Comparison of ENCODE assay signal across 26 mouse cellular contexts in genomic region chr7:103812174-103812573, GRCm38 (mm10). TPM values are rescaled to one million over a fixed set of nuclear protein-coding genes. Genes with fewer than 3 reads are reported as not detected.
DNase-seq lines count a peak whose midpoint lies in the region; ATAC-seq and TF ChIP-seq lines count a peak whose summit lies in the region.
"Had no signal": no experiment of that assay in that cellular context is flagged by ENCODE, and none has a peak within 500 bp of the region (broad histone marks: within the 10 kb centered on the region; RNA-seq: fewer than 3 reads in every experiment).

No protein-coding gene starts in this region.

- ATAC-seq in CD4-positive, CD25-positive, alpha-beta regulatory T cell, adult 4 months = no peak
- ATAC-seq in liver, embryonic 12.5 days = peak; percentile 5; the same call in 1 of the 2 replicates
- ATAC-seq in megakaryocyte progenitor cell, adult 5-6 weeks (replicated peaks; ENCODE audit: poor library complexity) = peak; percentile 62
- no peak for ATAC-seq in stomach, postnatal 0 days (ENCODE audit: low FRiP score, low TSS enrichment)
- no peak for ATAC-seq in intestine, embryonic 16.5 days
- ATAC-seq: forebrain, embryonic 15.5 days; inflammation-experienced regulatory T-cells, adult 6 months had no signal

- no peak for TF ChIP-seq CTCF in stomach, postnatal 0 days (IDR thresholded peaks at IDR 0.05; ENCODE audit: low read depth)

- peak overlapping the region; percentile 99 for H3K27ac ChIP-seq in liver, embryonic 12.5 days
- H3K27ac ChIP-seq in stomach, postnatal 0 days (replicated peaks) = no peak overlapping the region
- H3K27ac ChIP-seq in intestine, embryonic 16.5 days (ENCODE audit: low read length) = no peak overlapping the region
- H3K27ac ChIP-seq: forebrain, embryonic 15.5 days; hindbrain, embryonic 12.5 days; macrophage; neural tube, embryonic 15.5 days; stomach, embryonic 15.5 days had no signal

- no peaks in the 10 kb centered on the region for H3K36me3 ChIP-seq in liver, embryonic 12.5 days
- no peaks in the 10 kb centered on the region for H3K36me3 ChIP-seq in stomach, postnatal 0 days (ENCODE audit: control insufficient read depth, insufficient read depth, low read length)
- no peaks in the 10 kb centered on the region for H3K36me3 ChIP-seq in intestine, embryonic 16.5 days (ENCODE audit: control insufficient read depth, insufficient read depth, low read length)
- H3K36me3 ChIP-seq: forebrain, embryonic 15.5 days; hindbrain, embryonic 12.5 days; neural tube, embryonic 15.5 days; stomach, embryonic 15.5 days had no signal

- DNase-seq in CD4-positive, CD25-positive, alpha-beta regulatory T cell, adult 2 months (ENCODE audit: low read depth, low spot score) = peak; percentile 14
- peak; percentile 72 for DNase-seq in c-Kit-negative CD71-positive TER-119-positive erythroid progenitor cells, embryonic 14.5 days (ENCODE audit: low read depth, low spot score)
- no peak for DNase-seq in lung, postnatal 14 days
- DNase-seq in stomach, postnatal 0 days (ENCODE audit: low spot score) = no peak
- DNase-seq: adrenal gland, postnatal 36 days; cerebellum, postnatal 10 days; kidney, adult 9 months; kidney, postnatal 4 days; lung, adult 18-20 months; midbrain, embryonic 14.5 days had no signal

- H3K27me3 ChIP-seq in liver, embryonic 12.5 days (replicated peaks) = no peaks in the 10 kb centered on the region
- no peaks in the 10 kb centered on the region for H3K27me3 ChIP-seq in stomach, postnatal 0 days (ENCODE audit: control insufficient read depth, insufficient read depth, low read length)
- H3K27me3 ChIP-seq in intestine, embryonic 16.5 days (replicated peaks; ENCODE audit: control insufficient read depth, insufficient read depth, low read length) = no peaks in the 10 kb centered on the region
- H3K27me3 ChIP-seq: forebrain, embryonic 15.5 days; hindbrain, embryonic 12.5 days; neural tube, embryonic 15.5 days; stomach, embryonic 15.5 days had no signal

- H3K9me3 ChIP-seq in liver, embryonic 12.5 days (replicated peaks) = no peaks in the 10 kb centered on the region
- H3K9me3 ChIP-seq in stomach, postnatal 0 days (ENCODE audit: control insufficient read depth, low read length) = no peaks in the 10 kb centered on the region
- no peaks in the 10 kb centered on the region for H3K9me3 ChIP-seq in intestine, embryonic 16.5 days (ENCODE audit: control insufficient read depth, low read length)
- H3K9me3 ChIP-seq: forebrain, embryonic 15.5 days; hindbrain, embryonic 12.5 days; neural tube, embryonic 15.5 days; stomach, embryonic 15.5 days had no signal

- no peak for TF ChIP-seq EP300 in stomach, postnatal 0 days (optimal IDR thresholded peaks at IDR 0.05)

- H3K4me2 ChIP-seq in liver, embryonic 12.5 days = peak overlapping the region; percentile 63
- no peak overlapping the region for H3K4me2 ChIP-seq in stomach, postnatal 0 days (replicated peaks; ENCODE audit: low read depth)
- no peak overlapping the region for H3K4me2 ChIP-seq in intestine, embryonic 16.5 days (ENCODE audit: low read depth, low read length)
- H3K4me2 ChIP-seq: forebrain, embryonic 15.5 days; hindbrain, embryonic 12.5 days; neural tube, embryonic 15.5 days; stomach, embryonic 15.5 days had no signal

- peak overlapping the region; percentile 78 for H3K9ac ChIP-seq in liver, embryonic 12.5 days
- no peak overlapping the region for H3K9ac ChIP-seq in stomach, postnatal 0 days (ENCODE audit: low read length)
- no peak overlapping the region for H3K9ac ChIP-seq in intestine, embryonic 16.5 days (ENCODE audit: low read depth, low read length)
- H3K9ac ChIP-seq: forebrain, embryonic 15.5 days; hindbrain, embryonic 12.5 days; neural tube, embryonic 15.5 days; stomach, embryonic 15.5 days had no signal

- 9% methylated on average over 1 of the region's 1 CpGs for WGBS in liver, embryonic 12.5 days (ENCODE audit: insufficient replicate concordance)
- WGBS in stomach, postnatal 0 days = 58% methylated on average over 1 of the region's 1 CpGs
- 59% methylated on average over 1 of the region's 1 CpGs for WGBS in intestine, embryonic 16.5 days

- peak overlapping the region; percentile 63 for H3K4me3 ChIP-seq in liver, embryonic 12.5 days
- H3K4me3 ChIP-seq in stomach, postnatal 0 days (ENCODE audit: low read depth, low read length) = no peak overlapping the region
- H3K4me3 ChIP-seq in intestine, embryonic 16.5 days (ENCODE audit: low read length) = no peak overlapping the region
- H3K4me3 ChIP-seq: forebrain, embryonic 15.5 days; hindbrain, embryonic 12.5 days; myocyte; neural tube, embryonic 15.5 days; stomach, embryonic 15.5 days had no signal

- peaks cover 50% of the 10 kb centered on the region for H3K4me1 ChIP-seq in liver, embryonic 12.5 days
- H3K4me1 ChIP-seq in stomach, postnatal 0 days (replicated peaks; ENCODE audit: control insufficient read depth, insufficient read depth) = no peaks in the 10 kb centered on the region
- no peaks in the 10 kb centered on the region for H3K4me1 ChIP-seq in intestine, embryonic 16.5 days (ENCODE audit: control insufficient read depth, insufficient read depth, low read length)
- H3K4me1 ChIP-seq: forebrain, embryonic 15.5 days; hindbrain, embryonic 12.5 days; neural tube, embryonic 15.5 days; stomach, embryonic 15.5 days had no signal

RNA-seq across cellular contexts. Expression of gene Hbb-bt, which starts 1.6 kb away (rescaled TPM):
- polyA plus RNA-seq in CD4-positive, CD25-positive, alpha-beta regulatory T cell, adult 4 months (2017; shearing (Covaris generic)) = 1 to 10 TPM in 1 of 2 experiments, not detected in 1; 2.4 TPM
- 37,996 and 38,837 TPM in 2 replicates for polyA plus RNA-seq in liver, embryonic 12.5 days (2016; fragmentation: Nextera tagmentation; extraction: Ambion mirVana)
- total RNA-seq in megakaryocyte progenitor cell, adult 5-6 weeks (2015) = 16.9 and 36.5 TPM in 2 replicates
- total RNA-seq in megakaryocyte progenitor cell, adult 5-6 weeks (2017) = 0.71 and 3.5 TPM in 2 replicates
- 137 and 177 TPM in 2 replicates for polyA plus RNA-seq in stomach, postnatal 0 days (2015; fragmentation: Nextera tagmentation; extraction: Ambion mirVana)
- 1,955 and 2,476 TPM in 2 replicates for polyA plus RNA-seq in intestine, embryonic 16.5 days (2015; fragmentation: Nextera tagmentation; extraction: Ambion mirVana)
- polyA plus RNA-seq: macrophage, myocyte had no signal

RNA-seq across cellular contexts. Expression of gene Hbb-bs, which starts 15.7 kb away (rescaled TPM):
- polyA plus RNA-seq in CD4-positive, CD25-positive, alpha-beta regulatory T cell, adult 4 months (2017; shearing (Covaris generic)) = 1 to 10 TPM; 3.4 to 7.7 TPM
- 70,723 and 73,152 TPM in 2 replicates for polyA plus RNA-seq in liver, embryonic 12.5 days (2016; fragmentation: Nextera tagmentation; extraction: Ambion mirVana)
- 25.1 and 66.9 TPM in 2 replicates for total RNA-seq in megakaryocyte progenitor cell, adult 5-6 weeks (2015)
- total RNA-seq in megakaryocyte progenitor cell, adult 5-6 weeks (2017) = 7.5 and 24.0 TPM in 2 replicates
- 597 and 747 TPM in 2 replicates for polyA plus RNA-seq in stomach, postnatal 0 days (2015; fragmentation: Nextera tagmentation; extraction: Ambion mirVana)
- polyA plus RNA-seq in intestine, embryonic 16.5 days (2015; fragmentation: Nextera tagmentation; extraction: Ambion mirVana) = 6,207 and 7,496 TPM in 2 replicates
- polyA plus RNA-seq: macrophage, myocyte had no signal

RNA-seq across cellular contexts. Expression of gene Olfr67, which starts 20.6 kb away (rescaled TPM):
- not detected for polyA plus RNA-seq in CD4-positive, CD25-positive, alpha-beta regulatory T cell, adult 4 months (2017; shearing (Covaris generic))
- polyA plus RNA-seq in liver, embryonic 12.5 days (2016; fragmentation: Nextera tagmentation; extraction: Ambion mirVana) = not detected in 2 replicates
- total RNA-seq in megakaryocyte progenitor cell, adult 5-6 weeks (2015) = not detected in 2 replicates
- total RNA-seq in megakaryocyte progenitor cell, adult 5-6 weeks (2017) = not detected in 2 replicates
- polyA plus RNA-seq in stomach, postnatal 0 days (2015; fragmentation: Nextera tagmentation; extraction: Ambion mirVana) = not detected in 2 replicates
- not detected in 2 replicates for polyA plus RNA-seq in intestine, embryonic 16.5 days (2015; fragmentation: Nextera tagmentation; extraction: Ambion mirVana)
- total RNA-seq: adrenal gland, postnatal 36 days; layer of hippocampus, postnatal 25 days; left cerebral cortex, postnatal 25 days had no signal
- polyA plus RNA-seq: forebrain, embryonic 15.5 days; gonadal fat pad, adult 2 months; heart, embryonic 16.5 days; hindbrain, embryonic 12.5 days; inflammation-experienced regulatory T-cells, adult 6 months; macrophage; midbrain, embryonic 14.5 days; myocyte; neural tube, embryonic 15.5 days; small intestine, adult 2 months; stomach, embryonic 15.5 days had no signal

RNA-seq across cellular contexts. Expression of gene Hbb-bh2, which starts 28.1 kb away (rescaled TPM):
- polyA plus RNA-seq in CD4-positive, CD25-positive, alpha-beta regulatory T cell, adult 4 months (2017; shearing (Covaris generic)) = not detected
- 0.72 and 1.2 TPM in 2 replicates for polyA plus RNA-seq in liver, embryonic 12.5 days (2016; fragmentation: Nextera tagmentation; extraction: Ambion mirVana)
- not detected in 2 replicates for total RNA-seq in megakaryocyte progenitor cell, adult 5-6 weeks (2015)
- not detected in 2 replicates for total RNA-seq in megakaryocyte progenitor cell, adult 5-6 weeks (2017)
- polyA plus RNA-seq in stomach, postnatal 0 days (2015; fragmentation: Nextera tagmentation; extraction: Ambion mirVana) = not detected in 2 replicates
- not detected in 2 replicates for polyA plus RNA-seq in intestine, embryonic 16.5 days (2015; fragmentation: Nextera tagmentation; extraction: Ambion mirVana)
- total RNA-seq: adrenal gland, postnatal 36 days; layer of hippocampus, postnatal 25 days; left cerebral cortex, postnatal 25 days had no signal
- polyA plus RNA-seq: forebrain, embryonic 15.5 days; gonadal fat pad, adult 2 months; heart, embryonic 16.5 days; hindbrain, embryonic 12.5 days; inflammation-experienced regulatory T-cells, adult 6 months; macrophage; midbrain, embryonic 14.5 days; myocyte; neural tube, embryonic 15.5 days; small intestine, adult 2 months; stomach, embryonic 15.5 days had no signal

RNA-seq across cellular contexts. Expression of gene Hbb-bh1, which starts 30.8 kb away (rescaled TPM):
- not detected for polyA plus RNA-seq in CD4-positive, CD25-positive, alpha-beta regulatory T cell, adult 4 months (2017; shearing (Covaris generic))
- 1,392 and 1,481 TPM in 2 replicates for polyA plus RNA-seq in liver, embryonic 12.5 days (2016; fragmentation: Nextera tagmentation; extraction: Ambion mirVana)
- total RNA-seq in megakaryocyte progenitor cell, adult 5-6 weeks (2015) = not detected in 2 replicates
- not detected in 2 replicates for total RNA-seq in megakaryocyte progenitor cell, adult 5-6 weeks (2017)
- polyA plus RNA-seq in stomach, postnatal 0 days (2015; fragmentation: Nextera tagmentation; extraction: Ambion mirVana) = not detected in 2 replicates
- 0.64 and 1.2 TPM in 2 replicates for polyA plus RNA-seq in intestine, embryonic 16.5 days (2015; fragmentation: Nextera tagmentation; extraction: Ambion mirVana)
- total RNA-seq: adrenal gland, postnatal 36 days; layer of hippocampus, postnatal 25 days; left cerebral cortex, postnatal 25 days had no signal
- polyA plus RNA-seq: gonadal fat pad, adult 2 months; inflammation-experienced regulatory T-cells, adult 6 months; macrophage; myocyte; small intestine, adult 2 months had no signal

Comparison
In these comparisons a context has a peak if more than half of its experiments do, and no peak if none do; other contexts are left out.
1. DNase-seq: peak in CD4-positive, CD25-positive, alpha-beta regulatory T cell, adult 2 months (single experiment) and c-Kit-negative CD71-positive TER-119-positive erythroid progenitor cells, embryonic 14.5 days (single experiment); none in lung, postnatal 14 days (single experiment) and stomach, postnatal 0 days (single experiment).
2. ATAC-seq: peak in liver, embryonic 12.5 days (single experiment) and megakaryocyte progenitor cell, adult 5-6 weeks (single experiment); none in CD4-positive, CD25-positive, alpha-beta regulatory T cell, adult 4 months (single experiment), stomach, postnatal 0 days (single experiment) and intestine, embryonic 16.5 days (single experiment).
3. RNA of gene Hbb-bt, which starts 1.6 kb away (polyA plus RNA-seq): 37,996 to 38,837 TPM in liver, embryonic 12.5 days, 1,955 to 2,476 TPM in intestine, embryonic 16.5 days and 137 to 177 TPM in stomach, postnatal 0 days; 2.4 TPM in CD4-positive, CD25-positive, alpha-beta regulatory T cell, adult 4 months; every median in the first group is over 10 times any median in the second.
4. RNA of gene Hbb-bs, which starts 15.7 kb away (polyA plus RNA-seq): 70,723 to 73,152 TPM in liver, embryonic 12.5 days, 6,207 to 7,496 TPM in intestine, embryonic 16.5 days and 597 to 747 TPM in stomach, postnatal 0 days; 3.4 to 7.7 TPM in CD4-positive, CD25-positive, alpha-beta regulatory T cell, adult 4 months; every median in the first group is over 10 times any median in the second.